Mouse (Mus musculus): ENCODE results near the gene Mtfmt.

Gene Mtfmt

GRCm38 (mm10) chr9:65435671-65436301, at the start of gene Mtfmt:
Gene Mtfmt (plus strand): TSS chr9:65435782.
- peak; percentile 80 to 82 for DNase-seq (ENCODE audit: low spot score in 2 of 2)

DNA sequence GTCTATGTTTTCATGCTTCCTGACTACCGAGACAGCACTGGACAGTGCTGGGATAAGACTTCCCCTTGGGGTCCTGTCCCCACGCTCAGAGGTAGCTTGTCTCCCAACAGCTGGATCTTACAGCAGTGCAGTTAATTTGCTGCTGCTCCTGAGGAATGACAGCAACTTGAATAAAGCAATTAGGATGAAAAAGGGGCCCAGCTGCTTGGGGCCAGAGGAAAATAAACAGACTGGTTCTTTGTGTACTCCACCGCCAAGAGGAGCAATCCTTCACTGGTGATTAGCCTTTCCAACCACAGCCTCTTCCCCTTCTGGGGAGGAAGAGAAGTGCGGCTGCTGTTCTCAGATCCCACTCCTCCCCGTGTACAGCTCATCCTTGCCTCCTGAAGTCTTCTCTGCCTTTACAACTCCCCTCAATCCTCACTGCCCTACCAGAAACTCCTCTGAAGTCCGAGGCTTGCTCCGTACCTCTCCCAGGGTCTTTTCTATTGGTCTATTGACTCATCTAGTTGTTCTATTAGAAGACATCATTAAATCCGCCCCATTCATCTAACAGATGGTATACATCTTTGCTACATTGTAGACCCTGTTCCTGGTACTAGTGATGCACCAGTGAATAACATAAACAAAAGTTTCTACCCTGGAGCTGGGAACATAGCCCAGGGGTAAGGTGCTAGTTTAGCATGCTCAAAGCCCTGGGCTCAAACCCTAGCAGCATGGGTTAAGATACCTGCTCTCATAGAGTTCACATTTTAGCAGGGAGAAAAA, 49.0 kb upstream of the Mtfmt start:
- DNase-seq (ENCODE audit: low spot score in 2 of 2): no peak

DNA sequence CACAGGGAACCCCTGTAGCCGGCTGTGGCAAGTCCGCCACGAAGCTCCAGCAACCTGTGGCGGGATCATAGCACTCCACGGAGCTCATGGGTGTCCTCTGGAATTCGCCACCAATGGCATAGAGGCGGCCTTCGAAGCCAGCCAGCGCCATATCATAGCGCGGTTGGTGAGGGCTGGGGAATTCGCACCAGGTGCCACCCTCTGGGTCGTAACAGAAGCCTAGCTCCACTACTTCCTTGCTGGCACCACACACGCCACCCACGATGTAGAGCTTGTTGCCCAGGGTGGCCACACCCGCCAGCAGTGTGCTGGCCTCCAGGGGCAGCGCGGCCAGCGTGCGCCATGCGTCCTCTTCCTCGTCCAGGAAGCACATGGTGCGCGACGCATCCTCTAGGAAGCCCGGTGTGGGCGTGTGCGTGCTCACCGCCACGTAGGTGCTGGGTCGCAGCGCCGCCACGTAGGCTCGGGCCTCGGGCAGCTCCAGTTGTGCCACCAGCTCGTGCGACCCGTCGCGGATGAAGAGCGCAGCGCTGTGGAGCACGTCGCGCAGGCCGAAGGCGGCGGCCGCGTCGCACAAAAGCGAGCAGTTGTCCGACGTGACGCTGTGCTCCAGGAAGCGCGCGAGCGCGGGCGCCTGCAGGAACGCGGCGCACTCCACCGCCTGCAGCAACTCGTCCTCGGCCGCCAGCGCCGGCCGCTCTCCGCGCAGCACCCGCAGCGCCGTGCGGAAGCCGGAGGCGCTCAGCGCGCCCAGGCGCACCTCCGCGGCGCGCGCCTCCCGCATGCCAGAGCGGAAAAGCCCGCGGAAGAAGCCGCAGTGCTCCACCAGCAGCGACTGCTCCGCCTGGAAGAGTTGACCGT, 44.6 kb upstream of the Mtfmt start:
- DNase-seq (ENCODE audit: low spot score in 2 of 2): no peak

DNA sequence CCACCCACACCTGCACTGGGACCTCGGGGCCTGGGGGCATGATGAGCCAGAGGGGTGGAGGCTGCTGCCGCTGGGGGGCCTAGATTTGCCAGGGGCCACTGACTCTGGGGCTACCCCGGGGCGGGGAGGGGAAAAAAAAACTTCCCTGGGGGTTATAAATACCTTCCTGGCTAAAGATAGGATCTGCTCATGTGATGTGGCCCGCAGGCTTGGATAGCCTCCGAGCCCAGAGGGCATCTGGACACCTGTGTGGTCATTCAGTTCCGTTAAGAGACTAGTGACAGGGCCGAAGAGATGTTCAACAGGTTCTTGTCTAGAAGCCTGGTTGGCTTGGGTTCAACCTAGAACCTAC, 44.0 kb upstream of the Mtfmt start, which contains the start of gene Kbtbd13:
Gene Kbtbd13, minus strand, starts transcription at position 40 of the 352 bp plus-strand sequence.
- no peak for DNase-seq (ENCODE audit: low spot score in 2 of 2)

GRCm38 (mm10) chr9:65392638-65393364, 42.8 kb upstream of the Mtfmt start:
- peak in 1 of 2 experiments; percentile 35 for DNase-seq (ENCODE audit: low spot score in 2 of 2)

GRCm38 (mm10) chr9:65393606-65394005, 42.0 kb upstream of the Mtfmt start:
- DNase-seq (ENCODE audit: low spot score in 2 of 2): no peak

DNA sequence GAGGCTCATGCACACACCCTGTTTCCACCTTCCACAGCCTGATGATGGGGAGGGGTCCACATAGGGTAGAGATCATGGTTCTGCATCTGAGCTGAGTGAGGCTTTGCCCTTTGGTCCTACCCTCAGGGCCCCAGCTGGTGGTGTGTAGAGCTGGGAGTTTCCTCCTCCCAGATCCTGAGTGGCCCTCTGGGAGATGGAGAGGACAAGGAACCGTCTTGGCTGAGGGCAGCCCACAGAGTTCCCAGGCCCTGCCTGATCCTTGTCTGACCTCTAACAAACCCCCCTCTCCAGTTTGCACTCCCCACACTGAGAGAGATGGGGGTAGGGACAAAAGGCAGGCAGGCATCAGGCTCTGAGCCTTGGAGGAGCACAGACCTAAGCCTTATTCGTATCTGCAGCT, 41.2 kb upstream of the Mtfmt start:
- no peak for DNase-seq (ENCODE audit: low spot score in 2 of 2)

DNA sequence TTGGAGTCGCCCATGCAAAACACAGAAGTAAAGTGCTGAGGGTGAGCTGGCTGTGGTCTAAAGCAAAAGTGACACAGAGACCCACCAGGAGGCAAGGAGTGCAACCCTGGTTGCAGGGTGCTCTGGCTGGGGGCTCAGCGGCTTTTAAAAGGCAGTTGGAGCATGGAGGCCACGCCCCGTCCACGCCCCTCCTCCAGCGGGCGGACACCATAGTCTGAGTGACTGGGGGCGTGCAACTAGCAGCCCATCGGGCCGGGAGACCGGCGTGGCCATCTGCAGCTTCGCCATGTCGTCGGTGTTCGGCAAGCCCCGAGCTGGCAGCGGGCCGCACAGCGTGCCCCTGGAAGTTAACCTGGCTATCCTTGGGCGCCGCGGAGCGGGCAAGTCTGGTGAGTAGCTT, 37.3 kb upstream of the Mtfmt start, which contains the start of gene Rasl12:
Gene Rasl12, plus strand, starts transcription at position 228 of the 400 bp plus-strand sequence.
- peak; percentile 22 to 52 for DNase-seq (ENCODE audit: low spot score in 2 of 2)

GRCm38 (mm10) chr9:65399934-65400333, 35.6 kb upstream of the Mtfmt start:
- no peak for DNase-seq (ENCODE audit: low spot score in 2 of 2)

DNA sequence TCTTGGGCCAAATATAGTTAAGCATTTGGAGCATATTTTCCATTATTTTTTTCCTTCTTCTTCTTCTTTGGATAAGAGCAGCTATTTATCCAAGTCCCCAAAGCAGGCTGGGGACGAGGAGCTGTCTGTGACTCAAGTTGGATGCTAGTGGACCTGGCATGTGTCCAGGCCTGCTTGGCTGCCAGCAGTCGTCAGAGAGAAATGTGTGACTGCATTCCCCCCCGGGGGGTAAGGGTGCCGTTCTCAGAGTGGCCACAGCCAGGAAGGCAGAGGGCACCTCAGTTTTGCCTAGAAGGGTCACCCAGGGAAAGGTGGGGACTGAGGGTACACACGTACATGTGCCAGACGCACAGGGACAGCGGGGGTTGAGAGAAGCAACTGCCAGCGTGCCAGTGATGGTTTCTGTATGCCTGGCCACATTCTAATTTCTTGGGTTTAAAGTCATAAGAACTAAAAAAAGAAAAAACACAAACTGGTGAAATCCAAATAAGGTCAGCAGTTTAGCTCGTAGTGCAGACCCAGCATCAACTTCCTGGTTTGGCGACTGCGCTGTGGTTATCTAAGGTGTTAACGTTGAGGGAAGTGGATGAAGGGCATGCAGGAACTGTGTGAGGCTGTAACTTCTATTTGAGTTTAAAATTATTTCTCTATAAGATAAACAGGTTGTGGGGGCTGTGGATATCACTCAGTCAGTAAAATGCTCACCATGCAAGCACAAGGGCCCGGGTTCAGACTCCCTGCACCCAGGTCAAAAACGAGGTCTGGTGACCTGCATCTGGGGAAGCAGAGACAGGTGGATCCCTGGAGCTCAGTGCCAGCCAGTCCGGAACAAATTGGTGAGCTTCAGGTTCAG, 31.0 kb upstream of the Mtfmt start:
- DNase-seq (ENCODE audit: low spot score in 2 of 2): peak; percentile 46 to 52

- no peak for DNase-seq (ENCODE audit: low spot score in 2 of 2)
Observed at GRCm38 (mm10) chr9:65405184-65405449, 30.5 kb upstream of the Mtfmt start.

DNA sequence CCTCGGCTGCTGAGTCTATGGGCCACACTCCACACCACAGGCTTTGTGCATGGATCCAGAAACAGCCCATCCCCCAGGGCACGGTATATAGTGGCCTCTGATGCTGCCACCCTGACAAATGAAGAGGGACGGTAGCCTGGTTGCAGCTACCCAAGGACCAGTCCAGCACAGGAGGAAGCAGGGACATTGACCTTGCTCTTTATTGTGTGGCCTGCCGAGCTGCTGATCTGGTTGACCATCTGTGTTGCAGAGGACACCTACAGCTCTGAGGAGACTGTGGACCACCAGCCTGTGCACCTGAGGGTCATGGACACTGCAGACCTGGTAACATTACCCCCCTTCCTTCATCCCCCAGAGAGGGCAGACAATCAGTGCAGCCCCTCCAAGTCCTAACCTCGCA, 28.3 kb upstream of the Mtfmt start:
- DNase-seq (ENCODE audit: low spot score in 2 of 2): no peak

GRCm38 (mm10) chr9:65407861-65408260, 27.7 kb upstream of the Mtfmt start:
- DNase-seq (ENCODE audit: low spot score in 2 of 2): no peak

- no peak for DNase-seq (ENCODE audit: low spot score in 2 of 2)
Observed at GRCm38 (mm10) chr9:65408871-65409295, 26.7 kb upstream of the Mtfmt start.

GRCm38 (mm10) chr9:65410378-65410777, 25.2 kb upstream of the Mtfmt start:
- no peak for DNase-seq (ENCODE audit: low spot score in 2 of 2)

GRCm38 (mm10) chr9:65411326-65411725, 24.3 kb upstream of the Mtfmt start:
- DNase-seq (ENCODE audit: low spot score in 2 of 2): no peak

DNA sequence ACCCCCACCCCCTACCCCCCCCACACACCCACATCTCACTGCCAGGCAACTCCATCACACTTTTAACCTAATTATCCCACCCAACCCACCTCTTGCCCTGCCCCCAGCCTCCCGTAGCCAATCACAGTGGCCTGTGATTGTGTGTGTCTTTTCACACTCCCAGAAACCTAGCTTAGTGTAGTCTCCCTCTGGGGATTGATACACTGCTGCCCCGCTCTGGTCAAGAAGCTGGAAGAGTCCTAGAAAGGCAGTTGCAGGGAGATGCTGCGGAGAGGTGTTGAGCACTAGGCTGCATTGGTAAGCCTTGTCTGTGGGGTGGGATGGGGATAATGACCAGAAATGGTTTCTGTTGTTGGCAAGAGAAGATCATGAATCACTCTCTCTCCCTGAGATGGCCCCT, 17.8 kb upstream of the Mtfmt start:
- no peak for DNase-seq (ENCODE audit: low spot score in 2 of 2)

GRCm38 (mm10) chr9:65419633-65420032, 15.9 kb upstream of the Mtfmt start:
- no peak for DNase-seq (ENCODE audit: low spot score in 2 of 2)

DNA sequence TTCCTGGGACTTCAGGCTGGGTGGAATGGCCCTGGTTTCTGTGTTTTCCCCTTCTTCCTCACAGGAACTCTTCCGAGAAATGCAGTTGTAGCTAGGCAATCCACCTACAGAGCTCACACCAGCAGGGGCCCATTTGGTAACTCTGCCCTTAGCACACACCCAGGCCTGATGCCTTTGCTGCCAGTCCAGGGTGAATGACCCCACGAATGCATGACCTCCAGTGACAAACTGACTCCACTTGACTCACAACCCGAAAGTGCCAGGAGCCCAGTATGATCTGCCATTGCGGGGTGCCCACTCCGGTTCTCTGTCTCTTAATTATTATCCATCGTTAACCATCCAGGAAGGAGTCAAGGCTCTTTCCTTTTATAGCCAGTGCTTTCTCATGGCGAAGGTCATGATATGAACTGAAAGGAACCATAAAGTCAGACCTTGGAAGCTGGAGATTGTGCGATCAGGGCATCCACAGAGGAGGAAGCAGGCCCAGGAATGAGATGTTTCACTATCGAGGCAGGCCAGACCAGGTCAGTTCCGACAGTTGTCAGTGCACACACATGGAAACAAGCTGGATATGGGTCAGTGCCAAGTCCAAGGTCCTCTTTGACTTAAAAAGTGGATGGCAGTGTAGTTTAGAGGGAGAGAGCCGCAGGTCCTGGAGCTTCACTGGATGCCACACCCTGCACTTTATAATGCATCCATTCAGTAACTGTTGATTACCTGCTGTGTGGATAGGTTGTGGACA, 12.7 kb upstream of the Mtfmt start, which contains the start of gene Slc51b:
Gene Slc51b, minus strand, starts transcription at position 196 of the 742 bp plus-strand sequence.
- no peak for DNase-seq (ENCODE audit: low spot score in 2 of 2)

- no peak for DNase-seq (ENCODE audit: low spot score in 2 of 2)
Observed at GRCm38 (mm10) chr9:65424393-65424792, 11.2 kb upstream of the Mtfmt start.

Data from frontal cortex, postnatal 14 days (tissue).